Mouse (Mus musculus): ENCODE measurements around the gene Gm5797. TPM values are rescaled to one million over a fixed set of nuclear protein-coding genes. Genes with fewer than 3 reads are reported as not detected.
"Not testable (repeated sequence)": the region's sequence is repeated elsewhere in the genome, so short reads cannot be mapped to it uniquely, and the experiment has no call there.

Gene Gm5797
- not detected in 2 replicates for polyA plus RNA-seq (2011; ENCODE audit: insufficient read depth, insufficient read length, low read depth, missing spikeins)

- H3K9me3 ChIP-seq (replicated peaks; ENCODE audit: control insufficient read depth, insufficient read depth, low read length, poor library complexity, severe bottlenecking); H3K9ac ChIP-seq (ENCODE audit: low read depth, poor library complexity, severe bottlenecking); H3K4me3 ChIP-seq (ENCODE audit: low read depth, low read length); H3K27me3 ChIP-seq (ENCODE audit: control insufficient read depth, insufficient read depth, low read length, poor library complexity, severe bottlenecking); H3K36me3 ChIP-seq (ENCODE audit: control insufficient read depth, insufficient read depth, low read length, poor library complexity, severe bottlenecking); H3K4me1 ChIP-seq (ENCODE audit: control insufficient read depth, insufficient read depth, low read length); H3K27ac ChIP-seq (ENCODE audit: insufficient read depth, low read length): not testable (repeated sequence)
Measured at GRCm38 (mm10) chr14:7332295-7332694, at the start of gene Gm5797. TSS of gene Gm5797 (minus strand) at chr14:7332395.

GRCm38 (mm10) chr14:7365034-7365433 lies 32.8 kb upstream of the Gm5797 start, which contains the start of gene Gm8374:
TSS of gene Gm8374 (minus strand) at chr14:7365134.
- not testable (repeated sequence) for H3K9ac ChIP-seq (ENCODE audit: low read depth, poor library complexity, severe bottlenecking); H3K27ac ChIP-seq (ENCODE audit: insufficient read depth, low read length); H3K9me3 ChIP-seq (replicated peaks; ENCODE audit: control insufficient read depth, insufficient read depth, low read length, poor library complexity, severe bottlenecking); H3K4me1 ChIP-seq (ENCODE audit: control insufficient read depth, insufficient read depth, low read length); H3K4me3 ChIP-seq (ENCODE audit: low read depth, low read length); H3K36me3 ChIP-seq (ENCODE audit: control insufficient read depth, insufficient read depth, low read length, poor library complexity, severe bottlenecking); H3K27me3 ChIP-seq (ENCODE audit: control insufficient read depth, insufficient read depth, low read length, poor library complexity, severe bottlenecking)

GRCm38 (mm10) chr14:7315093-7315492 lies 17.1 kb downstream of the Gm5797 start:
- not testable (repeated sequence) for H3K36me3 ChIP-seq (ENCODE audit: control insufficient read depth, insufficient read depth, low read length, poor library complexity, severe bottlenecking); H3K27me3 ChIP-seq (ENCODE audit: control insufficient read depth, insufficient read depth, low read length, poor library complexity, severe bottlenecking); H3K9me3 ChIP-seq (replicated peaks; ENCODE audit: control insufficient read depth, insufficient read depth, low read length, poor library complexity, severe bottlenecking); H3K4me1 ChIP-seq (ENCODE audit: control insufficient read depth, insufficient read depth, low read length); H3K27ac ChIP-seq (ENCODE audit: insufficient read depth, low read length)
- peak overlapping the region; percentile 76 for H3K4me3 ChIP-seq (ENCODE audit: low read depth, low read length)
- peak overlapping the region; percentile 86 for H3K9ac ChIP-seq (ENCODE audit: low read depth, poor library complexity, severe bottlenecking)

GRCm38 (mm10) chr14:7314661-7315060 lies 17.5 kb downstream of the Gm5797 start, which contains the start of gene Gm3739:
TSS of gene Gm3739 (minus strand) at chr14:7315049.
- H3K36me3 ChIP-seq (ENCODE audit: control insufficient read depth, insufficient read depth, low read length, poor library complexity, severe bottlenecking); H3K9me3 ChIP-seq (replicated peaks; ENCODE audit: control insufficient read depth, insufficient read depth, low read length, poor library complexity, severe bottlenecking); H3K27me3 ChIP-seq (ENCODE audit: control insufficient read depth, insufficient read depth, low read length, poor library complexity, severe bottlenecking); H3K4me1 ChIP-seq (ENCODE audit: control insufficient read depth, insufficient read depth, low read length); H3K27ac ChIP-seq (ENCODE audit: insufficient read depth, low read length): not testable (repeated sequence)
- peak within 1 kb of the TSS; percentile 86 for H3K9ac ChIP-seq (ENCODE audit: low read depth, poor library complexity, severe bottlenecking)
- peak within 1 kb of the TSS; percentile 76 for H3K4me3 ChIP-seq (ENCODE audit: low read depth, low read length)

Other genes starting within 250 kb of the Gm5797 start
- gene Gm3696, start 231.8 kb downstream of the Gm5797 start, polyA plus RNA-seq (2011; ENCODE audit: insufficient read depth, insufficient read length, low read depth, missing spikeins), result 2.1 and 2.8 TPM in 2 replicates
- gene Gm6676, start 207.0 kb downstream of the Gm5797 start, polyA plus RNA-seq (2011; ENCODE audit: insufficient read depth, insufficient read length, low read depth, missing spikeins), result not detected in 2 replicates
- gene Gm3512, start 157.9 kb downstream of the Gm5797 start, polyA plus RNA-seq (2011; ENCODE audit: insufficient read depth, insufficient read length, low read depth, missing spikeins), result 2.7 and 7.0 TPM in 2 replicates
- gene Gm16434, start 137.9 kb downstream of the Gm5797 start, polyA plus RNA-seq (2011; ENCODE audit: insufficient read depth, insufficient read length, low read depth, missing spikeins), result not detected in 2 replicates
- not detected in 2 replicates for gene Gm3727, start 67.7 kb downstream of the Gm5797 start, polyA plus RNA-seq (2011; ENCODE audit: insufficient read depth, insufficient read length, low read depth, missing spikeins)
- gene Gm3739, start 17.3 kb downstream of the Gm5797 start, polyA plus RNA-seq (2011; ENCODE audit: insufficient read depth, insufficient read length, low read depth, missing spikeins), result 1.5 and 2.2 TPM in 2 replicates
- not detected in 2 replicates for gene Gm8374, start 32.7 kb upstream of the Gm5797 start, polyA plus RNA-seq (2011; ENCODE audit: insufficient read depth, insufficient read length, low read depth, missing spikeins)
- gene Gm3755, start 118.5 kb upstream of the Gm5797 start, polyA plus RNA-seq (2011; ENCODE audit: insufficient read depth, insufficient read length, low read depth, missing spikeins), result not detected in 2 replicates
- gene Gm3752, start 151.4 kb upstream of the Gm5797 start, polyA plus RNA-seq (2011; ENCODE audit: insufficient read depth, insufficient read length, low read depth, missing spikeins), result 0.62 and 0.73 TPM in 2 replicates
- 0.46 and 1.2 TPM in 2 replicates for gene Gm3558, start 236.2 kb upstream of the Gm5797 start, polyA plus RNA-seq (2011; ENCODE audit: insufficient read depth, insufficient read length, low read depth, missing spikeins)

All from ES-Bruce4 (cell line).